Mouse (Mus musculus): ENCODE data around the gene Mindy2.

Gene Mindy2

DNA sequence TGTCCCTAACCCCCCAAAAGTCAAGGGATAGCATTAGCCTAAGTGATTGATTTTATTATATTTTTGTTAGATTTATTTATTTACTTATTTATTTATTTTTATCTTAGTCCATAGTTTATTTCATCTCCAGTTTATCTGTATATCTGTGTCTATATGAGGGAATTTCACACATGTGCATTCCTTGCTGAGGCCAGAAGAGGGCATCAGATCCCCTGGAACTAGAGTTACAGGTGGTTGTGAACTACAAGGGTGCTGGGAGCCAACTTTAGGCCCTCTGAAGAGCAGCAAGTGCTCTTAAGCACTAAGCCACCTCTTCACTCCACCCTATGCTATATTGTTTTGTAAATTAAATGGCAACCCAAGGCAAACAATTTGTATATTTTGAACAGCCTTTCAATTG, 11.1 kb upstream of the Mindy2 start:
- no peak for DNase-seq (ENCODE audit: extremely low read depth, low read depth)

DNA sequence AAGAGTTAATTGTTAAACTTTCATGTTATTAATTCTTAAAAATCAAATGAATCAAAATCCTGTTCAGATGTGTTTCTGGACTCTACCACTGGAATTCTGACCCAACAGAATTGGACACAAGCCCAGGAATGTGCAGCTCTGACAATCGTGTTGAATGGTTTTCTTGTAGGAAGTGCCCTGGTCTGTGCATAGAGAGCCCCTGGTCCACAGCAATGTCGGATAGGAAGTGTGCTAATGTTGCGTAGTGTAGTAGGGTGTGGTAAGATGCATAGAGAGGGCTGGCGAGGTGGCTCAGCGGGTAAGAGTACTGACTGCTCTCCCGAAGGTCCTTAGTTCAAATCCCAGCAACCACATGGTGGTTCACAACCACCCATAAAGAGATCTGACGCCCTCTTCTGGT, 9.8 kb upstream of the Mindy2 start:
- no peak for DNase-seq (ENCODE audit: extremely low read depth, low read depth)

DNA sequence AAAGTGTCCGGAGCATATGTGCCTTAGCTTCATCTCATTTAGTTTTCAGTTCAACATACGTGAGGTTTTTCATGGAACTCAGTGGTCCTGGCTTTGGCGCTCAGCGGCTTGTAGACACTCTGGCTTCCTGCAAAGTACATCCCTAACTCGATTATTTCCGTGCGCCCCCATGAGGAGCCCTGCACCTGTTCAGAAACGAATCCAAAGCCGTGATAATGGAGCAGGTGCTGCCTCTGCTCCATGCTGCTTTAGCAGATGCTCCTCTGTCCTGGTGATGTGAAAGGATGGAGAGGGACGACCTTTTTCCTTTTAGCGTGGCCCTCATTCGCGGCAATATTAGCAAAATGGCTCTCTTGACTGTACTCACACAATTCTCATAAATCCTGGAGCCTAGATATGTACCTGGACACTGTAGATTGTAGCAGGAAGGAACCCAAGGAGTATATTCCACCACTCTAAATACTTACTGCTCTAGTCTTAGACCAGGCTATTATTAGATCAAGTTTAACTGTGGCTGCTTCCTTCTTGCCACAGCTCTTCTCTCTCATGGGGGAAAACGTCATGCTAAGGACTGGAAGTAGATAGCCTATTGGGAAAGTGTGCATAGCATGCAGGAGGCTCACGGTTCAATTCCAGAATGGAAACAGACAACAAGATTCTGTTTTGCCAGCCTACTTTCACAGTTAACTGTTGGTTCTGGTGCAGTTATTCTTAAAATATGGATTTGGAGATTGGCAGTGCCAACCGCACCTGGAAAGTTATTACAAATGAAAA, 8.6 kb upstream of the Mindy2 start:
- no peak for DNase-seq (ENCODE audit: extremely low read depth, low read depth)

DNA sequence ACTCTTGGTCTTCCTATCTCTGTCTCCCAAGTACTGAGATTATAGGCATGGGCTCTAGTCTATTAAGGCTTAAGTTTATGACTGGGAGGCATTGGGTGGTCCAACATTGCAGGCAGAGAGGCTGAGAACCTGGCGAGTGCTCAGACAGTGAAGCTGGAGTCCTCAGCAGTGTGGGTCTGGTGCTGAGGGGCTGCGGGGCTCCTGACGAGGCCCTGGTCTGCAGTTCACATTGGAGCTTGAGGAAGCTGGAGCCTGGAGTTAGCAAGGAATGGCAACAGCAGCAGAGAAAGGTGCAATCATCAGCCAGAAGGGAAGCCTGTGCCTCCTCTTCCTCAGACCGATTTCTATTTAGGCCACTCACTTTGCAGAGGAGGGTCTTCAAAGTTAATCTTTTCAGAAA, 7.9 kb upstream of the Mindy2 start:
- DNase-seq (ENCODE audit: extremely low read depth, low read depth) = no peak

DNA sequence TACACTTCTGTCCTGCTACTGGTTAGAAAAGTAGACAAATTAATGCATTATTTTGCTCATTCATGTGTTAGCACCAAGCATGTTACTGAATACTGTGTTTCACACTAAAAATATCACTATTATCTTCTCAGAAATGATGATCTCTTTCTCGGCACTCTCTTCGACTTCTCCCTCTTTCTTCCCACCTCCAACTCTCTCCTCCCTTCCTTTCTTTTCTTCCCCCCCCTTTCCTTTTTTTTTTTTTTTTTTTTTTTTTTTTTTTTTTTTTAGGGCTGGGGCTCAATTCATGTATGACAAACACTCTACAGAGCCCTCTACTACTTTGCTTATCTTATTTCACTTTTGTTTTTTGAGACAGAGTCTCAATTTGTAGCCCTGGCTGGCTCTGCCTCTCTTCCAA, 1.3 kb upstream of the Mindy2 start:
- DNase-seq (ENCODE audit: extremely low read depth, low read depth) = no peak

DNA sequence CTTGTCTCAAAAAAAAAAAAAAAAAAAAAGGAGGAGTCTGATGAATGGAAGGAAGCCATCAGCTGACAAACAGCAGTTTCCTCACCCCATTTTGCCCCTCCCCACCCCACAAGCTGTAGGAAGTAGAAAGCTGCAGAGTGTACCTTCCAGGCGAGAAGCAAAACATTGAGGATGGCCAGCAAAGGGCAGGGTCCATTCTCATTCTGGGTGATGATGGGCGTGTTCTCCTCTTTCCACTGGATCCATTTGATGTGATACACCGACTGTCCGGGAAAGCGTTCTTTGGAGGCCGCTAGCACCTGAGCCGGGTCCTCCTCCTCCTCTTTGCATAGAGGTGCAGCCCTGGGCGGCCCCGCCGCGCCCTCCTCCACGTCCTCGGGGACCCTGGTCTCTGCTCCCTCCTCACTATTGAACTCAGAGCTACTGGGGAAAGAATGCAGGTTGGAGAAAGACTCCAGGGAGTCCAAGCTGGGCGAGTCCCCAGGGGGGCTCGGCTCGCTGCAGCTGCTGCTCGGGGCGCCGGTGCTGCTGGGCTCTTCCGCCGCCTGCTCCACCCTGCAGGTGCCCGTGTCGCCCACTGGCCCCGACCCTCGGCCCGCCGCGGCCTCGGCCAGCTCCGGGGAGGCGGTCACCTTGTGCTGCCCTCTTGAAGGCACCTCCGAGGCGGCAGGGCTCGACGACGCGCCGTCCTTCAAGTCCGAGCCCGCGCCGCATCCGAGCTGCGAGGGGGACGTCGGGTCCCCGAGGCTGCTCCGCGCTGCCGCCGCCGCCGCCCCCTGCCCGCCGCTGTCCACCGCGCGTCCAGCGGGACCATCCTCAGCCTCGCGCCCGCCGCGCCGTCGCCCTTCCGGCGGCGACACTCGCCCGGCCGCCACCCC, 605 bp downstream of the Mindy2 start, which contains the start of gene Gm10642:
TSS of gene Gm10642 (plus strand) at position 122 of the 878 bp plus-strand sequence.
- peak; percentile 84 for DNase-seq (ENCODE audit: extremely low read depth, low read depth)

DNA sequence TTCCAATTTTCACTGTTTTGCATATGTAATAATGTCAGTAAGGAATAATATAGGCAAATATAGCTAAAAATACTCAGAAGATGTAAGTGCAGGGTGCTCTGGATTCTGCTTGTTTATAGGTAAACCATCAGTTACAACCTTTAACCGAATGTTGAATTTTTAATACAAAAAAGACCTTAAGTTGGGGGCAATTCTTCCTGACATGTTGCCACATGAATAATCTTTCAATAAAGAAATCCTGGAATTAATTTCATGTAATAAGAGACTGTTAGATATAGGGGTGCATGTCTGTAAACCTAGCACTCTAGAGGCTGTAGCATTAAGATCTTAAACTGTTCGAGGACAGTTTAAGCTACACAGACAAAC, 1.2 kb downstream of the Mindy2 start:
- DNase-seq (ENCODE audit: extremely low read depth, low read depth) = no peak

DNA sequence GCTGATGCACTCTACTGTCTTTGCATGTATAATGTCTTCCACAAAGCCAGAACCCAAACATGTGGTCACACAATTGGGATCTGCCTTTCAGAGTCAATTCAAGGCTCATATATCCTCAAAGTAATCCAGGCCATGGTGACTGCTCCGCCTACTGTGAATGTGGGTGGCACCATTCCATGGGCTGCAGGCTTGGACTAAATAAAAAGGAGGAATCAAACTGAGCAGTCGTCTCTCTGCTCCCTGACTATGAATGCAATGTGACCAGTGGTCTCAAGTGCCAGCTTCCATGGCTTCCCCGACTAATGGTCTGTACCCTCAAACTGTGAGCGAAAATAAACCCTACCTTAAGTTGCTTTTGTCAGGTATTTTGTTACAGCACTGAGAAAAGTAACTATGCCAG, 2.5 kb downstream of the Mindy2 start:
- DNase-seq (ENCODE audit: extremely low read depth, low read depth) = no peak

DNA sequence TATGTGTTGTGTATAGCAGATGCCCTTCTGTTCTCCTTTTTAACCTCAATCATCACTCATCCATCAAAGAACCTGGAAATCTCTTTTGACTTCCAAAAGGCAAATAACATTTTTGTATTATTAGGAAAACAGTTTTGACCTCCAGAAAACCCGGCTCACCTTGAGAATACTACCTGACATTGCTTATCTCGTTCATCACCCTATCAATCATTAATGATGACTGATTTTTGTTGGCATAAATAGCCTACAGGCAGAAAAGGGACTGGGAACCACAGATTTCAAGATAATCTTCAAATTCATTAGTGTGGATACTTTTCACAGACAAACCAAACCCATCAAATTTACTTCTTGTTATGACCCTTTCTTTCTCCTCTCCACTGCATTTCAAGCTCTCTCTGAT, 3.1 kb downstream of the Mindy2 start:
- no peak for DNase-seq (ENCODE audit: extremely low read depth, low read depth)

DNA sequence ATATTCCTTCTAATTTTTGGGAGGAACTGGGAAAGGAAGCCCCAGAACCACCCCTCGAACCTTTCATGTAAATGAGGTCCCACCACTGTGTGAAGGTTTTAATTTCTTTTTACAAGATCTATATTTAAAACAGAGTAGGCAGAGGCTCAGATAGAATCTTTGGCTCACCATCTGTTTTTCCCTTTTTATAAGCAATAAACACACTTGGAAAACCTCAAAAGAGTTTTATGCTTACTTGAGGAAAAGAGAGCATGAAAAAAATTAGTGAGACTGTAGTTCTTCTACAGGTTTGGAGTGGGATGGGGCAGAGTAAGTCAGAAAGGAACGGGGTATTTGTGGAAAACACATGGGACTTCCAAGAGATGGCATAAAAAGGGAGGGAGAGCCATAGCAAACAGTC, 4.8 kb downstream of the Mindy2 start:
- no peak for DNase-seq (ENCODE audit: extremely low read depth, low read depth)

DNA sequence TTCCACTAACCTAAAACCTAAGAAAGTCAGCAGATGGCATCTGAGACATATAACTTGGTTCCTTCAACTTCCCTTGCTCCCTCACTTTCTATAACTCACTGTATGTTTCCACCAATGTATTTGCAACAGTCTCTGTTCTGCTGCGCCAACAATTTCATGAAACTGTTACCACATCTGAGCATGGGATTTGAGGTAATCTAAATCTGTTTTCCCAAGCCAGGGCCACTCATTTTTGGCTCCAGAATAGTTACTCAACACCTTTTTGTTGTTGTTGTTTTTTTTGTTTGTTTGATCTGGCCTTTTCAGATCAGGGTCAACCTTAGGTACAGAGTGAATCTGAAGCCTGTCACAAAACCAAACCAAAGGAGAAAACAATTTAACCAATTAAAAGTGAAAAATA, 6.0 kb downstream of the Mindy2 start:
- no peak for DNase-seq (ENCODE audit: extremely low read depth, low read depth)

DNA sequence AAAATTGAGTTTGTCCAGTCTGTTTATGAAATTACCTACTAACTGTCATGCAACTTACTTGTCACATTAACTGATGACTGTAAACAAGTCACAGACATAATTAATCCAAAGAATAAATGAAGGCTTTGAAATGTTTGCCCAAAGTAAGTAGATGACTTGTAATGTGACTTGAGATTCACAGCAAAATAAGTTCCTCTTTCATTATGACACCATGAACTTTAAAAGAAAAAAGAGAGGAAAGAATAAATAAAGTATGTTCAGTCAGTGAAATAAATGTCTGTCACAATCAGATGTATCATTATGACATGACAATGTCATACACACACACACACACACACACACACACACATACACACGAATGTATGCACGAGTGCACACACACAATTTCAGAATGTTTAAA, 6.7 kb downstream of the Mindy2 start:
- DNase-seq (ENCODE audit: extremely low read depth, low read depth) = no peak

DNA sequence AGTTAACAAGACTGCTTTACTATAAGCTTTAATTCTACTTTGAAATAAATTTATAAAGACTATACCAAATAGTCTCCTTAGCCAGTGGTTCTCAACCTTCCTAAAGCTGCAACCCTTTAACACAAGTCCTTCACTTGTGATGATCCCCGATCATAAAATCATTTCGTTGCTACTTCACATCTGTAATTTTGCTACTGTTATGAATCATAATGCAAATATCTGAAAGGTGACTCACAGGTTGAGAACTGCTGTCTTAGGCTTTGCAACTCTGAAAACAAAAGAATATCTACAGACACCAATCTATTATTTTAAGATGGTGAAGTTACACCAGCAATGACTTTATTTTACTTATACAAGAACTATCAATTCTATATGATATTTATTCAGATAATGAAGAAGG, 20.2 kb downstream of the Mindy2 start:
- no peak for DNase-seq (ENCODE audit: extremely low read depth, low read depth)

DNA sequence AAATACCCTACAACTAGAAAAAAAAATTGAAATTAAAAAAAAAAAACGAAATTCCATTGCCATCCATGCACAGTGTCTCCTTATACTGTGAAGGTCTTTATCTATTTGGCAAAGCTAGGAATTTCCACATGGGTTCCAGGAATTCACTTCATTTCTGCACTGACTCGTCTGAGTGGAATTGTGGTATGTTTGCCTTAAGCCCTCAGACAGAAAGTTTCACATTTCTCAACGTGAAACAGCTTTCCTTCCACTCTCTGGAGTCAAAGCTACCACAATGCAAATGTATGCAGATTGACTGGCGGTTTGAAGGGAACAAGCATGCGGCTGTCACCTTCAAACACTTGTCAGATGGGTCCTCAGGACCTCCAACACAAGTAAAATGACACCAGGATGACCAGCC, 25.3 kb downstream of the Mindy2 start:
- DNase-seq (ENCODE audit: extremely low read depth, low read depth) = no peak

DNA sequence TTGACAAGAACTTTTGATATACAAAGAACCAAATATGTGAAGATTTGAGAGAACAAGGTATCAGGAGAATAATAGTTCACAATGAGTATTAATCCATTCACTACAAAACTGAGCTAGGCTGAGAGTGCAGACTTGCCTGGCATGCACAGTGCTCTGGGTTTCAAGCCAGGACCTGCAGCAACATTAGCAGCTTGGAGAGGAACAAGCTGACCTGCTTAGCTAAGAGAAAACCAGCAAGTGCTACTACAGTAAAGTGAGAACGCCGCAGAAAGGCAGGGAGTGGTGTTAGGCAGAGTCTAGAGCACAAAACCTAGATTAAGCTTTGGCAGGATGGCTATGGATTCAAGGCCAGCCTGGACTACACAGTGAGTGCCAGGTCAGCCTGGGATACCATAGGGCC, 27.3 kb downstream of the Mindy2 start:
- DNase-seq (ENCODE audit: extremely low read depth, low read depth) = no peak

DNA sequence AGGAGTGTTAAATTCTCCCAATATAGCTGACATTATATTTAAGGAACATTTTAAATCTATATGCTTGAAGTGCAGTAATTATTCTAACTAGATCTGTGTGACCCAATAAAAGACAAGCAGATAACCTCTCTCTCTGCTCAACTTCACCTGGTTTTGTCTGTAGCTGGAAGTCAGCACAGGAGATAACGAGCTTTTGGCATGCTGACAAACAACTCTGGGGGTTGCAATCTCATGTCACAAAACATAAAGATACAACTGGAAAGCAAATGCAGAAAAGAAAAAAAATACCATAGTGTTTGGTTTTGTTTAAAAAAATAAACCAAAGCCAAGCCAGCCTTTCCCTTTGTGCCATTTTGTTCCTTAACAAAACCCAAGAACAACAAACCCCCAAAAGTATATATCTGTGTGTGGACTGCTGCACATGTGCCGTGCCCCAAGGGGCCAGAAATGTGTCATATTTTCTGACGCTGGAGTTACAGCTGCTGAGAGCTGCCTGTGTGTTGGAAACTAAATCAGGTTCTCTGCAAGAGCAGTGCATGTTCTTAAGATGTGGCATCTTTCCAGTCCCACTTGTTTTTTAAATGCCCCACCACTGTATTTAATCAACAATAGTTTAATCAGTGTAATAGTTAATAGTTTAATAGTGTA, 45.8 kb downstream of the Mindy2 start:
- no peak for DNase-seq (ENCODE audit: extremely low read depth, low read depth)

DNA sequence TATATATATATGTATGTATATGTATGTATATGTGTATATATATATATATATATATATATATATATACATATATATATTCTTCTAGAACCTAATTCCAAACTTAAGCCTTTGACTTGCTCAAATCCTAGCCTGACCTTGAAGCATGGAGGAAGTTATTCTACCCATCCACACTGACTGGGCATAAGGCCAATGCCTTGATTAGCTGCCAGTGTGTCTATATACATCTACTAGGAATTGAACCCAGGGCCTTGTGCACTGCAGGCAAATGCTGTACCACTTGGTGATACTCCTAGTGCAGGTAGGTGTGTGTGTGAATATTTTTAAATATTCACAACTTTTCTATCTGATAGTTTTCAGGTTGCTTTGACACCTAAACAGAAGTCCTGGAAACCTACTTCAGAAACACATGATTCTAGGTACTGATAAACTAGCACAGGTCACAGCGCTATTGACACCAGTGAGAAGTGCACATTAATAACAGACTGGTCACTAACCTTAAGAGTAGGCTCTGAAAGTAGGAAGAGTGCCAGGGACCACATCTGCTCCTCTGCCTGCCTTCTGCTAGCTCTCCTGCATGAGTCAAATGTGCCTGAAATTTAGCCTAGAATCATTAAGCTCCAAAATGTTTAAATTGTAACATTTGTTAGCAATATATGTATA, 54.7 kb downstream of the Mindy2 start:
- DNase-seq (ENCODE audit: extremely low read depth, low read depth) = no peak

DNA sequence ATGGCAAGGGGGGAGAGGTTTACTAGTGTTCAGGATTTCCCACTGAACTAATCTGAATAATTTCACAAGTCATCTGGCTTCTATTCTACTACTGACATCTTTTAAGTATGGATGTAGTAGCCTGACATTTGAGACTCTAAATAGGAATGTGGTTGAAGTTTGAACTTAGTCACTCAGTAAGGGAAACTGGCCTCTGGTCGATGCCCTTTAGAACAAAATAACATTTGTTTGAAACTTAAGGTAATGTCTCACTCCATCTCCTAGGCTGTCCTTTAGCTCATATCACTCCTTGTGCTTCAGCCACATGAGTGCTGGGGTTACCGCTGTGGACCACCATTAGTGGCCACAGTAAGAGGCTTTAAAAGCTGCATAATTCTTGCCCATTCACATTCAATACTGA, 58.7 kb downstream of the Mindy2 start:
- no peak for DNase-seq (ENCODE audit: extremely low read depth, low read depth)

DNA sequence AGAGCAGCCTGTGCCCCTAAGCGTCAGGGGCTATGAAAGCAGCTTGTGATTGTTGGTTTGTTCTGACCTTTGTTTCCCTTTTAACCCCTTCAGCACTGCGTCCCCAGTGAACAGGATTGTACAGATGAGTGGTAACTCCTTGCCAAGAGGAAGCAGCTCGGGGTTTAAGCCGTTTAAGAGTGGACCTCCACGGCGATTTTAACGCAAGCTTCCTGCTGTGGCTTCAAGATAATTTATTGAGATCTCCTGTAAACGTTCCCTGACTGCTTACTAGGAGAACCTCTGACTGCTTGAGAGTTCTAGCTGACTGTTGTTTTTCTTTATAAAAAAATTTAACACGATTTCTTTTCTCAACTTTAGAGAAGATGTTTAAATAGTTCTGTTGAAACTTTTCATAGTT, 65.5 kb downstream of the Mindy2 start:
- peak; percentile 70 for DNase-seq (ENCODE audit: extremely low read depth, low read depth)

DNA sequence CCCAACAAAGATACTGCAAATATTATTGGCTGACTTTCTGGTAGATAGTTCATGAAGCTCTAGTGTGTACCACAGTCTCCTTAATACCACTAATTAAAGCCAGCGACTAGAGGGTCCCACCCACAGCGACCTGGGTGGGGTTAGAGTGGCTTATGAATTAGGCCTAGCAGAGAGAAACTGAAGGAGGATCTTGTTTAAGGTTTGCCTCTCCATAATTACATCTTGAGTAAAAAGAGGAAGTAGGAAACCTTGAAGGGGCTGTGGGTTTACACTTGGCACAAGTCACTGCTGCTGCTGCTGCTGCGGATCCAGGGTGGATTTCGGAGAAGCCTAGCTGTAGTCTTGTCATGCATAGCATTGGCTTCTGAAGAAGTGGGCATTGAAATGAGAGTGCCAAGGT, 66.2 kb downstream of the Mindy2 start:
- peak; percentile 95 for DNase-seq (ENCODE audit: extremely low read depth, low read depth)

DNA sequence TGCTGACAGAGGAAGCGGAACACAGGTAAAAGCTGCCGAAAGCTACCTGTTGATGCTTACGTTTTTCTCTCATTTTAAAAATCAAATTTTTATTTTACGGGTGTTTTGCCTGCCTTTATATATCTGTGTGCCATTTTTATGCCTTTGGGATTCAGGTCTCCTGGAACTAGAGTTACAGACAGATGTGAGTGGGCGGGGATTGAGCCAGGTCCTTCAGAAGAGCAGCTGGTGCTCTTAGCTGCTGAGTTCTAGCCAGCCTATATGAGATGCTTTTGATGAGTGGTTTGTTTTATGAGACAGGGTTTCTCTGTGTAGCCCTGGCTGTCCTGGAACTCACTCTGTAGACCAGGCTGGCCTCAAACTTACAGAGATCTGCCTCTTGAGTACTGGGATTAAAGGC, 69.8 kb downstream of the Mindy2 start:
- DNase-seq (ENCODE audit: extremely low read depth, low read depth) = no peak

DNA sequence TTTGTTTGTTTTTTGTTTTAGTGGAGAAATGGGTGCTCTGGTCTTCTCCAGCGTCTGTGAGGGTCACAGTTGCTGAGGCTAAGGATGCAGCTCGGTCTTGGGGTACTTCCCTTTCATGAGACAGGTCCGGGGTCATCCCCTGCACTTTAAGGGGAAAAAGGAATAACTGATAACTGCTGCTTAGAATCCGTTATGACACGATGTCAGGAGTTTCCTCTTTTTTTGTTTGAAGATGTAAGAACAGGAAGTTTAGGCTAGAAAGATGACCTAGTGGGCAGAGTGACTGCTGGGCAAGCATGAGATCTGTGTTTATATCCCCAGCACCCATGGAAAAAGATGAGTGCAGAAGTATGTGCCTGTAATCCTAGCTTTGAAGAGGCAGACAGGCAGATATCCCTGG, 71.8 kb downstream of the Mindy2 start:
- DNase-seq (ENCODE audit: extremely low read depth, low read depth) = peak; percentile 92

Data from MEL-GATA-1-ER (cell line).